Mouse (Mus musculus): ENCODE data around the gene Rbm19. TPM values are rescaled to one million over a fixed set of nuclear protein-coding genes. Genes with fewer than 3 reads are reported as not detected.

The Rbm19 gene
- polyA plus RNA-seq, 1 experiment, result 15.7 TPM

DNA sequence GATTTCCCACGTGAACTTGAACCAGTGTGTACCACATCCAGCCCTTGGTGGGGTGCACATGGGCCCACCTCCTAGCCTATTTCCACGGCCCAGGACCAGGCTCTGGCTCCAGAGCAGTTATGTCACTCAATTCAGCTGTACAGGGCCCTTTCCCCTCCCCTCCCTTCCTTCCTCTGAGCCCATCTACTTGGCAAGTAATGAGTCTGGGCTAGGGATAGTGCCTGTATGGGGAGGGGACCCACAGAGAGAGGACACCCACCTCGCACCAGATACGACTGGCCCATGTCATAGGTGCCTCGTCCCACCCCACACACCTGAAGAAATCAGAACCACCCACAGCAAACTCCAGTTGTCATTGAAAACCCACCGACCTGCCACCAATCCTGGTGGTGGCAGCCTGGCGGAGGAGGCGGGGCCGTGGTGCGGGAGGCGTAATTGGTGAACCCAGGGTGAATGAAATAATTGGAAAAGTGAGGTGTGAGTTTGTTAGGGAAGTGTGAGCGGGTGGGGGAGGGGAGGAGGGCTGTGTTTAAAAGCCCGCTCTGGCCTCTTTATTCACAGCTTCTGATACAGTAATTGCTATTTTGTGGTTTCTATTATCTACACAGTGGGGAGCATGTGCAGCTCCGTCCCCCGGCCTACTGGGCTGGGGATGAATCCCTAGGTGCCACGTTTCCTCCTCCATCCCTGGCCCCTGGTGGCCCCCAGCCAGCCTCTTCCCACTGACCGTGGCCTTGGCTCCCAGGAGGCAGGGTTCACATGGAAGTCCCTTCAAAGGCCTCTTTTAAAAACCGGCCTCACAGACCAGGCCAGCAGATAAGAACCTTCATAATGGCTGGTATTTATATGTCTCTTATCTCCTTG lies 55.8 kb downstream of the Rbm19 start:
- peak; percentile 90 for DNase-seq (ENCODE audit: low read depth)

DNA sequence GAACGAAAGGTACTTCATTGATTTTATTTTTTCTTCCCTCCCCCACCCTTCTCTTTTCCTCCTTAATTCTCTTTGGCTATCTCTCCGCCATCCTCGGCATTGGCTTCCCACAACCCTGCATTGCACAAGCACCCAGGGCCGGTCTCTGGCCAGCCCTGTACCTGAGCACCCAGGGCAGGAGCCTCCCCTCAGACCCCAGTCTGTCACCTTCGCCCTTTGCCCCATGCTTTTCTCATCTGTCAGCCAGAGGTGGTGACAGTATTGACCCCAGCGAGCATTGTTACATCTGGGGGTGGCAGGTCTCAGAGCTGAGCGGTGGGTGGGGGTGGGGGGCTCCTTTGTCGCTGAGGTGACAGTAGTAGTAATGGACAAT lies 56.5 kb downstream of the Rbm19 start:
- TF ChIP-seq POLR2A (IDR thresholded peaks at IDR 0.05; ENCODE audit: borderline replicate concordance, extremely low read depth, insufficient read depth, insufficient read length, poor library complexity, severe bottlenecking) (no peak), CTCF (IDR thresholded peaks at IDR 0.05; ENCODE audit: borderline replicate concordance, extremely low read depth, insufficient read depth, insufficient read length) (no peak)
- DNase-seq (ENCODE audit: low read depth), result no peak

More for the DNA sequence above, 55.8 kb downstream of the Rbm19 start:
- TF ChIP-seq POLR2A (IDR thresholded peaks at IDR 0.05; ENCODE audit: borderline replicate concordance, extremely low read depth, insufficient read depth, insufficient read length, poor library complexity, severe bottlenecking) (no peak), CTCF (IDR thresholded peaks at IDR 0.05; ENCODE audit: borderline replicate concordance, extremely low read depth, insufficient read depth, insufficient read length) (no peak)

DNA sequence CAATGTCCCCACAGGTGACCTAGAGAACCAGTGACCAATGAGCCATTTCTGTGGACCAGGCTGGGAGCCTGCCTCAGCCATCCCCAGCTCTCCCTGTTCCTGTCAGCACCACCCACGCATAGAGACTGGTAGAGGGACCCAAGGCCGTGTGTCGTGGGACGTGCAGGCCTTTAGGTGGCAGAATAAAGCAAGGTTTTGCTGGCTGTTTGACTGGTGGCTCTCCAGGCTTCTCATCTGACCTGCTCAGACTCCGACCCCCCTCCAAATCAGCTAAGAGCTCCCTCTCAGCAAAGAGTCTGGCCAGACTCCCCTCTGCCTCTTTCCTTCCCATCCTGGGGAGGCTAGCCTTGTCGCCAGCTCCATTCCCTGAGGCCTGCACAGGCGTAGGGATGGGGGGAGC lies 58.1 kb downstream of the Rbm19 start:
- peak; percentile 57; the same call in 1 of the 2 replicates for TF ChIP-seq CTCF (IDR thresholded peaks at IDR 0.05; ENCODE audit: borderline replicate concordance, extremely low read depth, insufficient read depth, insufficient read length)
- TF ChIP-seq POLR2A (IDR thresholded peaks at IDR 0.05; ENCODE audit: borderline replicate concordance, extremely low read depth, insufficient read depth, insufficient read length, poor library complexity, severe bottlenecking), result no peak
- DNase-seq (ENCODE audit: low read depth), result peak; percentile 82

DNA sequence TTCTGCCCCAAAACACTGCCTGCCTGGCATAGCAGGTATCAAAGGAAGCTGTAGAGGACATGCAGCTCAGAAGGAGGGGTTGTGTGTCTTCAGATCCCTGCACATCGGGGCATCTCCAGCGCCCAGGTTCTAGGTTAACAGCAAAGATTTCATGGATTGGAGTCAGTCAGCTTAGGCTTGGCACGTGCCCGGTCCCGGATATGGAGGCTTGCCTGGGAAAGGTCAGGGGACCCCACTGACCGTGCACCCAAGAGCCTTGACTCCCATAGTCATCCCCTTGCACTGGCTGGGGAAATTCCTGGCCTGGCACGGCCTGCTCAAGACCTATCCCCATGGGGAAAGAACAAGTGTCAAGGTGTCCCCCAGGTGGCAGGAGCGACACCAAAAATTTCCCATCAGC lies 59.0 kb downstream of the Rbm19 start:
- no peak for TF ChIP-seq CTCF (IDR thresholded peaks at IDR 0.05; ENCODE audit: borderline replicate concordance, extremely low read depth, insufficient read depth, insufficient read length)
- no peak for TF ChIP-seq POLR2A (IDR thresholded peaks at IDR 0.05; ENCODE audit: borderline replicate concordance, extremely low read depth, insufficient read depth, insufficient read length, poor library complexity, severe bottlenecking)

DNA sequence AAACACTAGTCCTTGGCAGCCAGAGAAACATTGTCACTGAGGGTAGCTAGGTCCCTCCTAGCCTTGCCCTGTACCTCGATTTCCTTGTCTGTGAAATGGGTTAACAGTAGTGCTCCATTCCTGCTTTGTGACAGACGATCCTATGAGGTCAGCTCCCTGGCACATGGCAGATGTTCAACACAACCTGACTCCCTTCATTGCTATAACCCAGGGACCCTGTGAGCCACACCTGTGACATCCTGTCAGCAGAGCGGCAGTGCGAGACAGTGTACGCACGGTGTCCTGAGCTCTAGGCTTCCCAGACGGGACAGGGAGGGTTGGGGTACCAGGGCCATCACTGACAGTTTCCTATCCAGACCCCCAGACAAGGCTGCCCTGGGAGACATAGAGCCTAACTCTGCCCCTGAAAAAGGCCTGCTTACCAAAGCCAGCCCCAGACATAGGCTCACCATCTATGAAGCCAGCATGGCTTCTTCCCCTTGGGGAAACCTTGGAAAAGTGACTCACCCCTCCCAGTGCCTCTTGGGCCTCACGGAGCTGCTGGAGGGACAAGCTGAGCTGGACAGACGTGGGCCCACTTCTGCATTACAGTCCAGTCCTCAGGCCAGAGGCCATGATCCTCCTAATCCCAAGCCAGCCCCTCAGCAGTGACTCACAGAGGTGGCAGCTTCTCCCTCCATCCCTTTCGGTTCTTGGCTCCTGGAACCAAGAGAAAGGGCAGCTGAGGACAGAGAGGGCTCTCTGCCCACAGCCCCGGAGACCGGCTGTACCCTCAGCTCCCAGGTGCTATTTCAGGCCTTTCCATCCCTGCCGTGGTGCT lies 60.2 kb downstream of the Rbm19 start:
- DNase-seq (ENCODE audit: low read depth), result no peak
- TF ChIP-seq POLR2A (IDR thresholded peaks at IDR 0.05; ENCODE audit: borderline replicate concordance, extremely low read depth, insufficient read depth, insufficient read length, poor library complexity, severe bottlenecking) (no peak), CTCF (IDR thresholded peaks at IDR 0.05; ENCODE audit: borderline replicate concordance, extremely low read depth, insufficient read depth, insufficient read length) (no peak)

More for the DNA sequence above, 59.0 kb downstream of the Rbm19 start:
- no peak for DNase-seq (ENCODE audit: low read depth)

DNA sequence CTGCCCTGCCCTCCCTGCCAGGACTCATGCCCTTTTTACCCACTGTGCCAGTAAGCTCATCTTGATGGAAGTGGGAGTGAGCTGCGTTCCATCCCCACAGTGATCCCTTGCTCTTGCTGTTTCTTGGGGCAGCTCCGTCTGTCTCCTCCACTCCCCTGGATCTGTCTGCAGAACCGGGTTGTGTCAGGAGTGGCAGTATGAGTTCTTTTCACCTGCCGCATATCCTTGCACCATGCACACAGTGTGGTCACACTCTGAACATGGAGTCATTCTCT lies 60.7 kb downstream of the Rbm19 start:
- TF ChIP-seq POLR2A (IDR thresholded peaks at IDR 0.05; ENCODE audit: borderline replicate concordance, extremely low read depth, insufficient read depth, insufficient read length, poor library complexity, severe bottlenecking), result no peak
- TF ChIP-seq CTCF (IDR thresholded peaks at IDR 0.05; ENCODE audit: borderline replicate concordance, extremely low read depth, insufficient read depth, insufficient read length), result no peak
- DNase-seq (ENCODE audit: low read depth), result no peak

DNA sequence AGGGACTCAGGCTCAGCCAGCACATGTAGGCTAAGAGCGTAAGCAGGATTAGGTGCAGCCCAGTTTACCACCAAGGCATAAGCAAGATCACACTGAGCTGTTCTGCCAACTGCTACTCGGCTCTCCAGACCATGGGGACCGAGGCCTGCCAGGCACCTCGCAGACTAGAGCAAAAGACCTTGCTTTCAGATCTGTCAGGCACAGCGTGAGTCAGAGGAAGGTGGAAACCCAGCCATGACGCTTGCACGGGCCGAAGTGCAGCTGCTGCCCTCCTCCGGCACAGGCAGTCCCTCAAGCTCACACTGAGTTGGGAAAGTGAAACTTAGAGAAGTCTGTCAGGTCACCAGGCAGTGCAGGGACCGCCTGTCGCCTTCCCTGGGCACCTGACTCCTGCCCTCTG lies 63.8 kb downstream of the Rbm19 start:
- TF ChIP-seq POLR2A (IDR thresholded peaks at IDR 0.05; ENCODE audit: borderline replicate concordance, extremely low read depth, insufficient read depth, insufficient read length, poor library complexity, severe bottlenecking) (no peak), CTCF (IDR thresholded peaks at IDR 0.05; ENCODE audit: borderline replicate concordance, extremely low read depth, insufficient read depth, insufficient read length) (no peak)
- no peak for DNase-seq (ENCODE audit: low read depth)

DNA sequence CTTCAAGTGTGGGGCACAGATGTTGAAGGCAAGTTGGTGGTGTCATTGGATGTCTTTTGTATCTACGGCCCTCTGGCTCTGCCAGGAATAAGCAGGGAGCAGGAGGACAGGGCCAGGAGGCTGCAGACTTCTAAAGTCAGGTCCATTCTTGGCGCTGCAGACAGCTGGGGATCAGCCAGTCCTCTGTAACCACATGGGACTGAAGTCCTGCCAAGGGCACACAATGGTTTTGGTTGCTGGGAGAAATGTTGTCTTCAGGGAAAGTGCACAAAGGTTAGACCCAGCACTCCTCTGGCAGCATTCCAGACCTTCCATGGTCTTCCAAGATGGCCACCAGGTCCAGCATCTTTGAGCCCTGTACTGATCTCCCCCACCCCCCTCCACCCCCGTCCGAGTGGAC lies 65.1 kb downstream of the Rbm19 start:
- TF ChIP-seq CTCF (IDR thresholded peaks at IDR 0.05; ENCODE audit: borderline replicate concordance, extremely low read depth, insufficient read depth, insufficient read length), result no peak
- TF ChIP-seq POLR2A (IDR thresholded peaks at IDR 0.05; ENCODE audit: borderline replicate concordance, extremely low read depth, insufficient read depth, insufficient read length, poor library complexity, severe bottlenecking), result no peak
- DNase-seq (ENCODE audit: low read depth), result no peak

DNA sequence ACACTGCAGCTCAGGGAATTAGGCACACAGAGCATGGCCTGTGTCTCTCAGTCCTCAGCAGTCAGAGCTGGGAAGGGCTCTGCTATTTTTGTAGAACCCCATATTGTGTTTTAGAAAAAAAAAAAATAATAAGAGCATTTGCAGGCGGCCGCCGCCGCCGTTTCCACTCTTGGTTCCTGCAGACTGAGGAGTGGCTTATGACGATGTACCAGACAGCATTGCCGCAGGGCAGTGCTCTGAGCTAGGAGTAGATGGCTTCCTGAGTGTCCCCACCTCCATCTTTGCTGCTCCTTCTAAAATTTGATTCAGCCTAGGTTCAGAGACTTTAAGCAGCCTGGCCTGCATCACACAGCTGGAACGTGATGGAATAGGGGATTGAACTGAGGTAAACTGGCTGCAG lies 67.1 kb downstream of the Rbm19 start:
- peak; percentile 36 for DNase-seq (ENCODE audit: low read depth)
- TF ChIP-seq CTCF (IDR thresholded peaks at IDR 0.05; ENCODE audit: borderline replicate concordance, extremely low read depth, insufficient read depth, insufficient read length), result no peak
- no peak for TF ChIP-seq POLR2A (IDR thresholded peaks at IDR 0.05; ENCODE audit: borderline replicate concordance, extremely low read depth, insufficient read depth, insufficient read length, poor library complexity, severe bottlenecking)

DNA sequence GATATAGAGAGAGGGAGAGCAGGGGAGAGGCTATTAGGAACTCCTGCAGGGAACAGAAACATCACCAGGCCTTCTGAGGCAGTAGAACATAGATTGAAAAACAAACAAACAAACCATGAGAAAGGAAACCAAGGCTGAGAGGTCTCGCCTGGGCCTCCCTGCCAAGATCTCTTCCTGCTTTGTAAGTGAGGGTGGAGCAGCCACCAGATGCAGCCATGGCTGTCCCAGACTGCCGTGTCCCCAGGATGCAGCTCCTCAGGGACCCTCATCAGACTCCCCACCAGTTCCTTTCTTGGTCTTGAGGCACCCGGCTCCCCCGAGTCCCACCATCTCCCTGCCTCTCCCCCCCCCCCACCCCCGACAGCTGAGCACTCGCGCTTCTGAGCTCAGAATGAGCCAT lies 67.5 kb downstream of the Rbm19 start:
- peak; percentile 33 for DNase-seq (ENCODE audit: low read depth)
- no peak for TF ChIP-seq CTCF (IDR thresholded peaks at IDR 0.05; ENCODE audit: borderline replicate concordance, extremely low read depth, insufficient read depth, insufficient read length)
- no peak for TF ChIP-seq POLR2A (IDR thresholded peaks at IDR 0.05; ENCODE audit: borderline replicate concordance, extremely low read depth, insufficient read depth, insufficient read length, poor library complexity, severe bottlenecking)

DNA sequence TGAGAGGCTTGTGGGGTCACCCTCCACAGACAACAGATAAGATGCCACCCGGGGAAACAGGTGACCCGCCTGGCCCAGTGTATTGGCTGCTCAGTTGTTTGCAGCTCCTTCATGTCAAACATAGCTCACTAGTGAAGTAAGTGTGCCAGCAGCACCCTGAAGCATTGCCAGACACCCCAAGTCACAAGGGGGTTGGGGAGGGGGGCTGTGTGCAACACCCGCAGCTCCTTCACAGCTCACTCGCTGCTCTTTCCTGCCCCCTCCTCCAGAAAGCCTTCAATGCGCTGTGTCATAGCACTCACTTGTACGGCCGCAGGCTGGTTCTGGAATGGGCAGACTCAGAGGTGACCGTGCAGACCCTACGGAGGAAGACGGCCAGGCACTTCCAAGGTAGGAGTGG lies 69.7 kb downstream of the Rbm19 start:
- TF ChIP-seq POLR2A (IDR thresholded peaks at IDR 0.05; ENCODE audit: borderline replicate concordance, extremely low read depth, insufficient read depth, insufficient read length, poor library complexity, severe bottlenecking) (no peak), CTCF (IDR thresholded peaks at IDR 0.05; ENCODE audit: borderline replicate concordance, extremely low read depth, insufficient read depth, insufficient read length) (no peak)
- DNase-seq (ENCODE audit: low read depth), result no peak
